Mouse (Mus musculus) liver, adult 2 months (tissue): ENCODE results near the gene Cdk8. TPM values are rescaled to one million over a fixed set of nuclear protein-coding genes. Genes with fewer than 3 reads are reported as not detected.

Experiments used
- DNase-seq: peaks from one replicate; pipeline ENCODE4 v3.0.0-alpha.2; 2011; ENCODE audit warnings: low read depth, low spot score; ENCODE audit errors: extremely low read depth
- H3K27ac ChIP-seq: fragments of 200-500 bp; replicated peaks from 2 replicates; pipeline ENCODE4 v1.5.1; 2012; ENCODE audit warnings: low read depth, mild to moderate bottlenecking, control low read depth, inconsistent platforms, low read length; ENCODE audit not compliant: insufficient read depth
- H3K27me3 ChIP-seq: fragments of 200-500 bp; 2 replicates; pipeline ENCODE4 v1.6.1; 2012; ENCODE audit warnings: mild to moderate bottlenecking, moderate library complexity, low read length, inconsistent platforms; ENCODE audit not compliant: control insufficient read depth, insufficient read depth
- H3K36me3 ChIP-seq: fragments of 200-500 bp; 2 replicates; pipeline ENCODE4 v1.6.1; 2012; ENCODE audit warnings: low read length, inconsistent platforms; ENCODE audit not compliant: control insufficient read depth, insufficient read depth
- H3K4me1 ChIP-seq: fragments of 200-500 bp; 2 replicates; pipeline ENCODE4 v1.6.1; 2011; ENCODE audit warnings: low read length; ENCODE audit not compliant: control insufficient read depth, insufficient read depth
- H3K4me3 ChIP-seq: fragments of 200-500 bp; 2 replicates; pipeline ENCODE4 v1.5.1; 2011; ENCODE audit warnings: low read depth, mild to moderate bottlenecking, control low read depth, low read length, moderate library complexity; ENCODE audit not compliant: insufficient read depth
- H3K79me2 ChIP-seq: fragments of 200-500 bp; 2 replicates; pipeline ENCODE4 v1.6.1; 2012; ENCODE audit warnings: inconsistent platforms, mild to moderate bottlenecking, low read length, moderate library complexity; ENCODE audit not compliant: control insufficient read depth, insufficient read depth
- H3K9ac ChIP-seq: fragments of 200-500 bp; 2 replicates; pipeline ENCODE4 v1.6.1; 2012; ENCODE audit warnings: low read depth, mild to moderate bottlenecking, control low read depth, inconsistent platforms, low read length
- CTCF ChIP-seq: fragments of 200-500 bp; IDR thresholded peaks from 2 replicates; pipeline ENCODE4 v1.5.1; 2011; ENCODE audit warnings: low read depth, low read length, control low read depth
- POLR2A ChIP-seq: fragments of 200-500 bp; IDR thresholded peaks from 2 replicates; pipeline ENCODE4 v1.6.1; 2011; ENCODE audit warnings: low read length, control low read depth; ENCODE audit not compliant: insufficient read depth; ENCODE audit errors: extremely low read depth
- WGBS: fragments of 180-500 bp; shearing (Covaris S2); methylation state at CpG from one replicate; pipeline ENCODE4 v1.1.7; 2018; 5-methylcytosine and 5-hydroxymethylcytosine counted together
- polyA plus RNA-seq: library from polyadenylated mRNA; depleted of rRNA; stranded (reverse); fragments of >200 nt; gene quantifications from 2 replicates; pipeline ENCODE4 v1.2.3, GENCODE M21; 2012
- total RNA-seq: library from RNA; depleted of rRNA; stranded (reverse); fragments of >200 nt; gene quantifications from 2 replicates; pipeline ENCODE4 v1.2.3, GENCODE M21; 2014

The Cdk8 gene
- total and polyA plus RNA-seq, 2 experiments = 25.2 to 27.8 TPM

GRCm38 (mm10) chr5:146288048-146288501, 57.0 kb downstream of the Cdk8 start:
- Histone ChIP-seq H3K36me3 (peaks cover 25% of the 10 kb centered on the region), H3K79me2 (no peaks in the 10 kb centered on the region; the same call in 1 of the 2 replicates), H3K4me1 (peaks cover 22% of the 10 kb centered on the region), H3K9ac (no peak overlapping the region), H3K4me3 (no peak overlapping the region), H3K27ac (no peak overlapping the region), H3K27me3 (no peaks in the 10 kb centered on the region)
- TF ChIP-seq CTCF = no peak
- TF ChIP-seq POLR2A = no peak
- WGBS = 69% methylated on average over 13 of the region's 13 CpGs
- peak; percentile 67 for DNase-seq

GRCm38 (mm10) chr5:146289921-146290320, 58.9 kb downstream of the Cdk8 start:
- Histone ChIP-seq H3K36me3 (peaks cover 22% of the 10 kb centered on the region), H3K27ac (0 out of 2 replicates have a peak overlapping the region, but pooled peaks have one; percentile 30), H3K4me1 (peaks cover 33% of the 10 kb centered on the region), H3K4me3 (no peak overlapping the region), H3K79me2 (peaks cover 2% of the 10 kb centered on the region; the same call in 1 of the 2 replicates), H3K27me3 (no peaks in the 10 kb centered on the region), H3K9ac (no peak overlapping the region)
- 40% methylated on average over 7 of the region's 7 CpGs for WGBS
- TF ChIP-seq POLR2A = no peak
- peak; percentile 78 for DNase-seq

GRCm38 (mm10) chr5:146290446-146290845, 59.4 kb downstream of the Cdk8 start:
- Histone ChIP-seq H3K27me3 (no peaks in the 10 kb centered on the region), H3K27ac (no peak overlapping the region), H3K4me1 (peaks cover 33% of the 10 kb centered on the region), H3K79me2 (peaks cover 2% of the 10 kb centered on the region; the same call in 1 of the 2 replicates), H3K4me3 (no peak overlapping the region), H3K36me3 (peaks cover 21% of the 10 kb centered on the region), H3K9ac (no peak overlapping the region)
- 72% methylated on average over 5 of the region's 5 CpGs for WGBS
- no peak for DNase-seq
- TF ChIP-seq POLR2A (no peak), CTCF (no peak)

GRCm38 (mm10) chr5:146291560-146291959, 60.5 kb downstream of the Cdk8 start:
- Histone ChIP-seq H3K79me2 (peaks cover 2% of the 10 kb centered on the region; the same call in 1 of the 2 replicates), H3K4me1 (peaks cover 33% of the 10 kb centered on the region), H3K36me3 (peaks cover 20% of the 10 kb centered on the region), H3K9ac (no peak overlapping the region), H3K4me3 (no peak overlapping the region), H3K27ac (0 out of 2 replicates have a peak overlapping the region, but pooled peaks have one; percentile 19), H3K27me3 (no peaks in the 10 kb centered on the region)
- DNase-seq = no peak
- TF ChIP-seq CTCF = no peak
- TF ChIP-seq POLR2A = no peak
- WGBS = 69% methylated on average over 5 of the region's 5 CpGs

- Histone ChIP-seq H3K9ac (0 out of 2 replicates have a peak overlapping the region, but pooled peaks have one; percentile 22), H3K79me2 (peaks cover 2% of the 10 kb centered on the region; the same call in 1 of the 2 replicates), H3K27ac (peak overlapping the region; percentile 79), H3K27me3 (no peaks in the 10 kb centered on the region), H3K4me1 (peaks cover 31% of the 10 kb centered on the region), H3K4me3 (no peak overlapping the region), H3K36me3 (peaks cover 16% of the 10 kb centered on the region; the same call in 1 of the 2 replicates)
- no peak for TF ChIP-seq CTCF
- no peak for TF ChIP-seq POLR2A
- peak; percentile 89 for DNase-seq
- 49% methylated on average over 5 of the region's 5 CpGs for WGBS
Measured at GRCm38 (mm10) chr5:146292896-146293680, 62.1 kb downstream of the Cdk8 start.
